Mouse (Mus musculus): ENCODE results near the gene Apbb2.

Gene Apbb2

DNA sequence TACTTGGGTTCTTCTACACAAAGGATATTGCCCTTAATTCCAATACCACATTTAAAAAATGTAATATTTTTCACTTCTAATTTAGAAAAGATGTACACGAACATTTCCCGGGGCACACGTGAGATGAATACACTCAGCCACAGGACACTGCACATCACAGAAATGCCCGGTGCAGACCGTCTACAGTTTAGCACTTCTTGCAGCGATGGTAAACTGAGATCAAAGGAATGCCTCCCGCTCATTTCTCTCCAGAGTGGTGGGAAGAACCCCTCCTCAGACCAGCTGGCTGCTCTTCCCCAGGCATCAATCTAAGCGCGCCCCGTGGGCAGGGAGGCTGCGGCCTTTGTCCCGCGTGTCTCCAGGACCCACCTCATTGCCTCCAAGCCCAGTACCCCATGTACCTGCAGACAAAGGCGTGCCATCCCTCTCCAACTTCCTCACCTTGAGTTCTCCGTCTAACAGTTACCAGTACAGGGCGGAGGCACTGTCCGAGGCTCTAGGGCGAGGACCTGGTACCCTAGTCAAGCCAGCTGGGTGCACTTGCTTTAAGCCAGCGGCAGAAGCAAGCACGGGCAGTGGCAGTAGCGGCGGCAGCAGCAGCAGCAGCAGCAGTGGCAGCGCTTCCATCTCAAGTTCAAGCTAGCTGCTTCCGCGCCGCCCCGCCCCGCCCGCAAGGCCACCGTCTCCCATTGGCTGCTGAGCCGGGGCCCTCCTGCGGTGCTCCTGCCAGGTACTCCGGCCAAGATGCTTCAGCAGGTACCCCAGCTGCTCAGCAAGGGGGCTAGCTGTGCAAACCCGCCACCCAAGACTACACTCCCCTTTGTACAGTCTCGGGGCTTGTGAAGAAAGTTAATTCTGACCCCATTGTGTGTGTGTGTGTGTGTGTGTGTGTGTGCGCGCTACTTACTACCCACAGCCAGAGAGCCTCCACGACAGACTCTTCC, 281.3 kb downstream of the Apbb2 start:
- DNase-seq = peak; percentile 68 to 81

- no peak for DNase-seq
Observed at GRCm38 (mm10) chr5:66330806-66331205, 287.8 kb downstream of the Apbb2 start.

GRCm38 (mm10) chr5:66328766-66329165, 289.8 kb downstream of the Apbb2 start:
- DNase-seq = peak in 1 of 2 experiments; percentile 60

- no peak for DNase-seq
Observed at GRCm38 (mm10) chr5:66327949-66328726, 290.4 kb downstream of the Apbb2 start.

- DNase-seq = no peak
Observed at GRCm38 (mm10) chr5:66326395-66326794, 292.2 kb downstream of the Apbb2 start.

GRCm38 (mm10) chr5:66323603-66324002, 295.0 kb downstream of the Apbb2 start:
- DNase-seq = no peak

DNA sequence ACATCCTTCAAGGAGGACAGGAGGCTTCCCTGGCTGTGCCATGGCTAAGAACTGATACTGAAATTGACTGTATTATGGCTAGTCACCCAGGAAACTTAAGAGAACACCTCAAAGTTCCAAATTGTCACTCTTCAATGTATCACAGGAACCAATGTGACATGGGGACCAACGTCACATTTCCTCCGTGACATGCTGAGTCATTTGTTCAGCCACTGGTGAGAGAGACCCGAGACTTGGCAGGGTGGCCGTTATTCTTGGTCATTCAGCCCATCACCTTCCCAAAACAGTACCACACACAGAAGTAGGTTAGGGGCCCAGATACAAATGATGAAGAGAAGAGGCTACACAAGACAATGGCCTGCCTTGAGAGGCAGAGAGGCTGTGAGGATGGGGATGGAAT, 295.5 kb downstream of the Apbb2 start:
- DNase-seq = no peak

GRCm38 (mm10) chr5:66319827-66320404, 298.7 kb downstream of the Apbb2 start:
- no peak for DNase-seq

DNA sequence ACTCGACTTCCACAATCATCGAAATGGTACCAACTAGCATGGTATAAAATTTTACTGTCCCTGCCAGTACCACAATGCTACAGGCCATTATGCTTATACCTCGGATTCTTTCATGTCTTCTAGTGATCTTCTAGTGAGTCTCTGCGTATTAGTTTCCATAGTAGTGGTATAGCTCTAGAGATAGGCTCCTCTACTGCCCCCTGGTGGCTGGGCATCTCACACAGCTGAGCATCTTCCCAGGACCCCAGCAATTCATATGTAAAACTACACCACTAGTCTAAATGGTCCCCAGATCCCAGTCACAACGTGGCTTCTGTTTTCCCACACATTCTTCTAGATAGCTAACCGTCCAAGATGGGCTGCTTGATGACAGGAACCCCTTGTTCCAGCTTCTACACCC, 299.2 kb downstream of the Apbb2 start:
- peak; percentile 65 to 89 for DNase-seq

DNA sequence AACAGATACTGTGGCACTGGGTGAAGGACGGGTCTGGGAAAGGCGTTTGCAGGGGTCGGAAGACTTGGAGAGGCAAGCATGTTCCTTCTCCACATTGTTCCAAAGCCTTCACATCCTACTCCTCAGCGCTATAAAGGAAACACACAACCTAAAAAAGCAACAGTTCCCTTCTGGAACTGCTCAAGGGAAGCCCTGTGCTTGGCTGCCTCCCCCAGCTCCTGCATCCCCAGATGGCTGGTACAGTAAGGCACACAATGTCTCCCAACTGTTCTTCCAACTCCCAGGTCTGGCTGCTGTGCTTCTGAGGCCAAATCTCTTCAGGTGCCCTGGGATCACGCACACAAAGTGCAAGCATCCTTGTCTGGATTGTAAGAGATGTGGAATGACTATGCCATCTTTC, 302.8 kb downstream of the Apbb2 start:
- DNase-seq = no peak

DNA sequence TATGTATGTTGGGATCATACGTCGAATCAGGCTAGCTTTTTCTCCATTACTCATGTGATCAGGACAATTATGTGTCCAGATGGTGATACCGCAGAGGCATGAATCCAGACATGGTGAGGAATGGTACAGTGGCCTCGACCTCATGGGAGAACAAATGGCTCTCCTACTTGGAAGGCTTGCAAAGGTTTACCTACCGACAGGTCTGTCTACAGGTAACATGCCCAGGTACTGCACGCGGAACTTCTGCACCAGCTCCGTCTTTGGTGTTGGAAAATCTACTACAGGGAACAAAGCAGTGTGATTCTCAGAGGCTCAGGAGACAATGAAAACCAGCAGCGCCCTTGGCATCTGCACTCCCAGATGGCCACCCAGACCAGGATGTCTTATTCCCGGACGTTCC, 307.8 kb downstream of the Apbb2 start:
- DNase-seq = no peak

DNA sequence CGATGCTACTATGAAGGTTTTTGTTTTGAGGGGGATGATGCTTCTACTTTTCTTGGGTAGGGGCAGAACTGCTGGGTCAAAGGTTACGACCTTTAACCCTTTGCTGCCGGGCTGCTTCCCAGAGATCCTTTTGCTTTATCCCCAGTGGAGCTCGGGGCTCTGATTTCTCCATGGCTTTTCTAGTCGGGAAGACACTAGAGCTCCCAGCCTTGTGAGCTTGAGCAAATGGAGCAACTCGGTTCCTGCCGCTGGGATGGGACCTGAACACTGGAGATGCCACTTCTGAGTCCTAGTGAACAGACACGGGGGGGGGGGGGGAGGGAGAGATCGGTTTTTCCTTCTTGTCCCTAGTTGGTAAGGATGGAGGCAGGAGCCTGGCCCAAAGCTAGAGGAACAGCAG, 308.3 kb downstream of the Apbb2 start:
- no peak for DNase-seq

DNA sequence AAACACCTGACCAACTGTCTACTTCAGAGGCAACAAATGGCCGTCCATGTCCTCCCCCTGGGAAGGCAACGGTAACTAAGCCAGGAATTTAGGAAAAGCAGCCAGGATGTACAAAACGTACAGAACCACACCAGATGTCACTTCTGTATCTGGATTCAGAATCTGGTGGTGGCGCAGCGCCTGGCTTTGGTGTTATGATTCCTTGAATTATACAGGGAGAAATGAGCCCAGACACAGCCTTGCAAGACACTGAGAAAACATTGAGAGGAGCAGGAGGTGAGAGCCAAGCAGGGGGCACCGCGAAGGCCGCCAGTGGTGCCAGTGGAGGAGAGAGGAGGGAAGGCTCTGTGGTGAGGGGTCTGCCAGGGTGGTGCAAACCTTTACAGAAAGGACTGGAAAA, 313.1 kb downstream of the Apbb2 start:
- no peak for DNase-seq

GRCm38 (mm10) chr5:66304300-66305067, 314.1 kb downstream of the Apbb2 start:
- DNase-seq = no peak

GRCm38 (mm10) chr5:66302873-66303272, 315.7 kb downstream of the Apbb2 start:
- no peak for DNase-seq

GRCm38 (mm10) chr5:66302085-66302815, 316.3 kb downstream of the Apbb2 start:
- no peak for DNase-seq

GRCm38 (mm10) chr5:66300576-66300975, 318.0 kb downstream of the Apbb2 start:
- DNase-seq = no peak

DNA sequence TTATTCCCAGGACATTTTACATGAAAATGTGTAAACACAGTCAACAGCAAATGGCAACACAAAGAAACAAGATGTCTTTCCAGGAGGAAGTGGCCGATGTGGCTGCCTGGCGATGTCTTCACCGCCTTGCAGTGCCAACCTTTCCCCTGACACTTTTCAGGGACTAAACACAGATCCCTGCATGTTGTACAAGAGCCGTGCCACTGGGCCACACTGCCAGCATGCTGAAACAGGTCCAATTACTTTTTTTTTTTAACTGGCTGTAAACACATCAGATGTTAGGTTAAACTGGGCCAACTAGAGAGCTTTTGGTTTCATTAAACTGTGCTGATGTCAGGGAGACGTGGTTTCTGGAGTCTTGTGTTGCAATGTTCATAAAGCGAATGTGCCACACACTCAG, 319.7 kb downstream of the Apbb2 start:
- DNase-seq = no peak

GRCm38 (mm10) chr5:66296116-66296515, 322.5 kb downstream of the Apbb2 start:
- no peak for DNase-seq

DNA sequence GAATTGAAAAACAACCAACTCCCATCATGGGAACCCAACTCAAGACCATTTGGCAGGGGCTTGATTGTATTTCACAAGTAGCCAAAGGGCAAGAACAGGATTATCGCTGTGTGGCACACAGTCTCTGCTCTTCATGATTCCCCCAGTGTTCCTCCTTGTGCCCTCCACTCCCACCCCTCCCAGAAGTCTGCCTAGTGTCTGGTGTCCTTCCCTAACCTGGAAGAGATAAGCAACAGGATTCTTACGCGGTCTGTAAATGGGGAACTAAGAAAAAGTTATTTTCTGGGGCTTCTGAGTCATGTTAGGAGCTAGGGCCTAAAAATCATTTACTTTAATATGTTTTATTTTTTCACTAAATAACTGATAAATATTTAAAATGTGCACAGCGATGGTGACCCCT, 323.6 kb downstream of the Apbb2 start:
- no peak for DNase-seq

DNA sequence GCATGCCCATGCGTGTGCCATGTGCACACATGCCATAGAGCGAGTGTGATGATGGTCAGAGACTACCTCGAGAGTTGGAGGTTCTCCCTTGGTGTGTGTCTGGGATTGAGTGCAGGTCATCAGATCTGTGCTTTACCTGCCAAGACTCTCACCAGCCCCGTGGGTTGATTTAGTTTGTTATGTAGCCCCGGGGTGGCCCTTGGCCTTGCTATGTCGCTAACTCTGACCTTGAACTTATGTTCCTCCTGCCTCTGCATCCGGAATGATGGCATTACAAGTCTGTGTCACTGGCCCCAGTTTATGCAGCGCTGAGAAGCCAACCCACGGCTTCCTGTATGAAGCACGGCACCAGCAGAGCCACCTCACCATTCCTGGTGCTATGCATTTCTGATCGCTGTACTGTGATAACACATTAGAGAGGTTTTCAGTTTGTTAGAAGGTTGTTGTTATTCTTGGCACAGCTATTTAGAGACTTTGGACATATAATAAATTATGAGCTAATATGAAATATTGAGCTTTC, 324.4 kb downstream of the Apbb2 start:
- peak in 1 of 2 experiments; percentile 14 for DNase-seq

DNA sequence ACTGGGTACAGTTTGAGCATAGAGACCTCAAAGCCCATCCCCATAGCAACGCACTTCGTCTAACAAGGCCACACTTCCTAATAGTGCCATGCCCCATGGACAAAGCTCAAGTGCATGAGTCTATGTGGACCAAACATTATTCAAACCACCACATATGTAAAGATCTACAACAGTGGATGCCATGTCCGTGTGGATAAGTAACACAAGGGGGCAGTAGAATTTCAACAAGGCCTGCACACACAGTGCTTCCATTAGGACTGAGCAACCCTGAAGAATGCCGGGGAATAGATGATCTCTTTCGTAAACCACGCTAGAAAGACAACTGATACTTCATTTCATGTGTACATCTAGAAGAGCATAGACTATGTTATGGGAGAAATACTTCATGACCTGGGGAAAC, 337.8 kb downstream of the Apbb2 start:
- DNase-seq = no peak

Data from kidney, postnatal 36 days (tissue).